Mouse (Mus musculus): ENCODE results near the gene Nt5c3. TPM values are rescaled to one million over a fixed set of nuclear protein-coding genes. Genes with fewer than 3 reads are reported as not detected.
A peak's percentile ranks its signal among the peaks of the same experiment; 100 is the strongest.

The Nt5c3 gene
- polyA plus RNA-seq, 1 experiment: 21.4 TPM

GRCm38 (mm10) chr6:56916279-56916678 lies 7.5 kb downstream of the Nt5c3 start:
- Histone ChIP-seq H3K4me3 (ENCODE audit: low read depth, low read length) (no peak overlapping the region), H3K9ac (ENCODE audit: low read depth, poor library complexity, severe bottlenecking) (no peak overlapping the region), H3K9me3 (replicated peaks; ENCODE audit: control insufficient read depth, insufficient read depth, low read length, poor library complexity, severe bottlenecking) (no peaks in the 10 kb centered on the region), H3K4me1 (ENCODE audit: control insufficient read depth, insufficient read depth, low read length) (no peaks in the 10 kb centered on the region), H3K27ac (ENCODE audit: insufficient read depth, low read length) (no peak overlapping the region), H3K27me3 (ENCODE audit: control insufficient read depth, insufficient read depth, low read length, poor library complexity, severe bottlenecking) (no peaks in the 10 kb centered on the region), H3K36me3 (ENCODE audit: control insufficient read depth, insufficient read depth, low read length, poor library complexity, severe bottlenecking) (no peaks in the 10 kb centered on the region)
- TF ChIP-seq EP300 (IDR thresholded peaks at IDR 0.05; ENCODE audit: insufficient read depth, low read depth, low read length): no peak
- no peak for TF ChIP-seq CTCF (IDR thresholded peaks at IDR 0.05; ENCODE audit: low read depth, low read length)
- TF ChIP-seq POLR2A (IDR thresholded peaks at IDR 0.05; ENCODE audit: insufficient read depth, low read length): no peak

- TF ChIP-seq POLR2A (IDR thresholded peaks at IDR 0.05; ENCODE audit: insufficient read depth, low read length): no peak
- TF ChIP-seq CTCF (IDR thresholded peaks at IDR 0.05; ENCODE audit: low read depth, low read length): no peak
- no peak for TF ChIP-seq EP300 (IDR thresholded peaks at IDR 0.05; ENCODE audit: insufficient read depth, low read depth, low read length)
- H3K4me1 ChIP-seq (ENCODE audit: control insufficient read depth, insufficient read depth, low read length): no peaks in the 10 kb centered on the region
- no peak overlapping the region for H3K4me3 ChIP-seq (ENCODE audit: low read depth, low read length)
- H3K9me3 ChIP-seq (replicated peaks; ENCODE audit: control insufficient read depth, insufficient read depth, low read length, poor library complexity, severe bottlenecking): no peaks in the 10 kb centered on the region
- no peaks in the 10 kb centered on the region for H3K36me3 ChIP-seq (ENCODE audit: control insufficient read depth, insufficient read depth, low read length, poor library complexity, severe bottlenecking)
- H3K9ac ChIP-seq (ENCODE audit: low read depth, poor library complexity, severe bottlenecking): no peak overlapping the region
- H3K27me3 ChIP-seq (ENCODE audit: control insufficient read depth, insufficient read depth, low read length, poor library complexity, severe bottlenecking): no peaks in the 10 kb centered on the region
- no peak overlapping the region for H3K27ac ChIP-seq (ENCODE audit: insufficient read depth, low read length)
Measured at GRCm38 (mm10) chr6:56913092-56913858, 10.5 kb downstream of the Nt5c3 start.

DNA sequence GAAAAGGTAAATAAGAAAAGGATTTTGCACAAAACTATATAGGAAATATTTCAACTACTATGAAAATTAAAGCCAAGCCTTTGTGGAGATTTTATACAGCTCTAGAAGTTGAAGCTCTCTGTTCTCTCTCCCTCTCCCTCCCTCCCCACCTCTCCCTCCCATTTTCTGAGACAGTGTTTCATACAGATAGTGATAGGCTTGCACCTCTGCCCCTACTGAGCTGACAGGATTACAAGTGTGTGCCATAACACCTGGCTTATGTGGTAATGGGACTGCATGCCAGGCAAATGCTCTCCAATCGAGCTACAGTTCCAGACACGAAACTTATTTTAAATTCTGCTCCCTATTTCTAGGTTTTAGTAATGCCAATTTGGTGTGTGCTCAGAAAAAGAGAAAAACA lies 12.8 kb downstream of the Nt5c3 start:
- Histone ChIP-seq H3K27me3 (ENCODE audit: control insufficient read depth, insufficient read depth, low read length, poor library complexity, severe bottlenecking) (no peaks in the 10 kb centered on the region), H3K4me1 (ENCODE audit: control insufficient read depth, insufficient read depth, low read length) (no peaks in the 10 kb centered on the region), H3K4me3 (ENCODE audit: low read depth, low read length) (no peak overlapping the region), H3K36me3 (ENCODE audit: control insufficient read depth, insufficient read depth, low read length, poor library complexity, severe bottlenecking) (no peaks in the 10 kb centered on the region), H3K9ac (ENCODE audit: low read depth, poor library complexity, severe bottlenecking) (no peak overlapping the region), H3K9me3 (replicated peaks; ENCODE audit: control insufficient read depth, insufficient read depth, low read length, poor library complexity, severe bottlenecking) (no peaks in the 10 kb centered on the region), H3K27ac (ENCODE audit: insufficient read depth, low read length) (no peak overlapping the region)
- TF ChIP-seq POLR2A (IDR thresholded peaks at IDR 0.05; ENCODE audit: insufficient read depth, low read length) (no peak), CTCF (IDR thresholded peaks at IDR 0.05; ENCODE audit: low read depth, low read length) (no peak), EP300 (IDR thresholded peaks at IDR 0.05; ENCODE audit: insufficient read depth, low read depth, low read length) (no peak)

DNA sequence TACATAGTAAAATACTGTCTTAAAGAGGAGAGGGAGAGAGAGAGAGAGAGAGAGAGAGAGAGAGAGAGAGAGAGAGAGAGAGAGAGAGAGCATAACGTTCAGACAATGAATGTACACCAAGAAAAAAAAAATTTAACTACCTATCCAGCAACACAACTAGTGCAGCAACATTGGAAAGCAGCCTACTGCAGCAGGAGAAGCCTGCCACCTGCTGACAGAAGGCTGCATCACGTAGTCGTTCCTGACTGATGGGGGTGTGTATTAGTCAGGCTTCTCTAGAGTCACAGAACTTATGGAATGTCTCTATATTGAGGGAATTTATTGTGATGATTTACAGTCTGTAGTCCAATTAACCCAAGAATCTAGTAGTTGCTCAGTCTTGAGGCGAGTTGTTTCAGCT lies 14.8 kb downstream of the Nt5c3 start:
- no peaks in the 10 kb centered on the region for H3K9me3 ChIP-seq (replicated peaks; ENCODE audit: control insufficient read depth, insufficient read depth, low read length, poor library complexity, severe bottlenecking)
- no peak overlapping the region for H3K4me3 ChIP-seq (ENCODE audit: low read depth, low read length)
- no peaks in the 10 kb centered on the region for H3K4me1 ChIP-seq (ENCODE audit: control insufficient read depth, insufficient read depth, low read length)
- no peaks in the 10 kb centered on the region for H3K36me3 ChIP-seq (ENCODE audit: control insufficient read depth, insufficient read depth, low read length, poor library complexity, severe bottlenecking)
- TF ChIP-seq POLR2A (IDR thresholded peaks at IDR 0.05; ENCODE audit: insufficient read depth, low read length) (no peak), CTCF (IDR thresholded peaks at IDR 0.05; ENCODE audit: low read depth, low read length) (peak; percentile 87)
- no peaks in the 10 kb centered on the region for H3K27me3 ChIP-seq (ENCODE audit: control insufficient read depth, insufficient read depth, low read length, poor library complexity, severe bottlenecking)
- no peak overlapping the region for H3K9ac ChIP-seq (ENCODE audit: low read depth, poor library complexity, severe bottlenecking)
- H3K27ac ChIP-seq (ENCODE audit: insufficient read depth, low read length): no peak overlapping the region

DNA sequence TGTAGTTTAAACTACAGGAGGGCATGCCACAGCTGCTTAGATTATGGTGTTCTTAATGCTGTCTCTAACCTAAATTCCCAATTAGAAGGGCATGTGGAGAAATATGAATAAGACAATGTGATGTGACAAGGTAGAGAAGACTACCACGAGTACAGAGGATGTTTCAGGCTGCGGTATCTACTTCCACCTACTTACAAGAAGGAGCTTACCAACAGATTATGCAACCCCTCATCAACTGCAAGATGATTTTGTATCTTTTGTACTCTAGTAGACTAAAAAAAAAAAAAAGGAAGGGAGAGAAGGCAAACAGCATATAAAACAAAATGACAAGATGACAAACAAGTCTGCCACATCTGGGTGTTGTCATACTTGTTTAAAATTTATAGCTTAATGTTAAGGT lies 15.3 kb downstream of the Nt5c3 start:
- Histone ChIP-seq H3K27me3 (ENCODE audit: control insufficient read depth, insufficient read depth, low read length, poor library complexity, severe bottlenecking) (no peaks in the 10 kb centered on the region), H3K4me3 (ENCODE audit: low read depth, low read length) (no peak overlapping the region), H3K27ac (ENCODE audit: insufficient read depth, low read length) (no peak overlapping the region), H3K4me1 (ENCODE audit: control insufficient read depth, insufficient read depth, low read length) (no peaks in the 10 kb centered on the region), H3K36me3 (ENCODE audit: control insufficient read depth, insufficient read depth, low read length, poor library complexity, severe bottlenecking) (no peaks in the 10 kb centered on the region), H3K9ac (ENCODE audit: low read depth, poor library complexity, severe bottlenecking) (no peak overlapping the region), H3K9me3 (replicated peaks; ENCODE audit: control insufficient read depth, insufficient read depth, low read length, poor library complexity, severe bottlenecking) (no peaks in the 10 kb centered on the region)
- no peak for TF ChIP-seq POLR2A (IDR thresholded peaks at IDR 0.05; ENCODE audit: insufficient read depth, low read length)
- no peak for TF ChIP-seq CTCF (IDR thresholded peaks at IDR 0.05; ENCODE audit: low read depth, low read length)
- no peak for TF ChIP-seq EP300 (IDR thresholded peaks at IDR 0.05; ENCODE audit: insufficient read depth, low read depth, low read length)

- TF ChIP-seq EP300 (IDR thresholded peaks at IDR 0.05; ENCODE audit: insufficient read depth, low read depth, low read length) (no peak), POLR2A (IDR thresholded peaks at IDR 0.05; ENCODE audit: insufficient read depth, low read length) (no peak), CTCF (IDR thresholded peaks at IDR 0.05; ENCODE audit: low read depth, low read length) (no peak)
- H3K27ac ChIP-seq (ENCODE audit: insufficient read depth, low read length): no peak overlapping the region
- H3K27me3 ChIP-seq (ENCODE audit: control insufficient read depth, insufficient read depth, low read length, poor library complexity, severe bottlenecking): no peaks in the 10 kb centered on the region
- no peaks in the 10 kb centered on the region for H3K9me3 ChIP-seq (replicated peaks; ENCODE audit: control insufficient read depth, insufficient read depth, low read length, poor library complexity, severe bottlenecking)
- H3K9ac ChIP-seq (ENCODE audit: low read depth, poor library complexity, severe bottlenecking): no peak overlapping the region
- H3K36me3 ChIP-seq (ENCODE audit: control insufficient read depth, insufficient read depth, low read length, poor library complexity, severe bottlenecking): no peaks in the 10 kb centered on the region
- H3K4me3 ChIP-seq (ENCODE audit: low read depth, low read length): no peak overlapping the region
- H3K4me1 ChIP-seq (ENCODE audit: control insufficient read depth, insufficient read depth, low read length): peaks cover 2% of the 10 kb centered on the region
Measured at GRCm38 (mm10) chr6:56907973-56908372, 15.8 kb downstream of the Nt5c3 start.
